Mouse (Mus musculus): ENCODE measurements around the gene Stat5b.

Stat5b gene

DNA sequence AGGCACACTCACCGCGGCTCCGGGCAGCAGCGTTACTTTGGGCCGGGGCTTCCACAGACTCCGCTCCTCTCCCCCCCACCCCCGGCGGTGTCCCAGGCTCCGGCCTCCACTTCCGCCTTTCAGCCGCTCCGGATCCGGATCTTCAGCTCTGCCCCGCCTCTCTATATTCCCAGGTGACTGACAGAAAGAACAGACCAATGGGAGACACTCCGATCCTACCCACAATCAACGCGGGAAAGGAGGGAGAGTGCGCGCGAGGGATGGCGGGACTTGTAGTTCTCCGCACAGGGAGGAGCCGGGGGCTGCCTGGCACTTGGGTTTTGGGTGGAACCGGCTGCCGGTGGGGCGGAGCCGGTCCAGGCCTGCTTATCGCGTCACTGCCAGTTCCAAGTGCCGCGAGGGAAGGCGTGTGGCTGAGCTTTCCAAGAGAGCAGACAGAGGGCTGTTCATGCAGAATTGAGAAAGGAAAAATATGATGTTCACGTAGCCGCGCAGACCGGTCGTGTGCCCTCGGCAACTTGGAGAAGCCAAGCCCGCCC lies 112.4 kb downstream of the Stat5b start, which contains the start of gene Rab5c:
Gene Rab5c, minus strand, starts transcription at position 150 of the 539 bp plus-strand sequence.
- peak; percentile 99 for DNase-seq (ENCODE audit: extremely low spot score)

GRCm38 (mm10) chr11:100737105-100737733 lies 113.3 kb downstream of the Stat5b start:
- no peak for DNase-seq (ENCODE audit: extremely low spot score)

- no peak for DNase-seq (ENCODE audit: extremely low spot score)
Observed at GRCm38 (mm10) chr11:100736746-100737080, 113.8 kb downstream of the Stat5b start.

DNA sequence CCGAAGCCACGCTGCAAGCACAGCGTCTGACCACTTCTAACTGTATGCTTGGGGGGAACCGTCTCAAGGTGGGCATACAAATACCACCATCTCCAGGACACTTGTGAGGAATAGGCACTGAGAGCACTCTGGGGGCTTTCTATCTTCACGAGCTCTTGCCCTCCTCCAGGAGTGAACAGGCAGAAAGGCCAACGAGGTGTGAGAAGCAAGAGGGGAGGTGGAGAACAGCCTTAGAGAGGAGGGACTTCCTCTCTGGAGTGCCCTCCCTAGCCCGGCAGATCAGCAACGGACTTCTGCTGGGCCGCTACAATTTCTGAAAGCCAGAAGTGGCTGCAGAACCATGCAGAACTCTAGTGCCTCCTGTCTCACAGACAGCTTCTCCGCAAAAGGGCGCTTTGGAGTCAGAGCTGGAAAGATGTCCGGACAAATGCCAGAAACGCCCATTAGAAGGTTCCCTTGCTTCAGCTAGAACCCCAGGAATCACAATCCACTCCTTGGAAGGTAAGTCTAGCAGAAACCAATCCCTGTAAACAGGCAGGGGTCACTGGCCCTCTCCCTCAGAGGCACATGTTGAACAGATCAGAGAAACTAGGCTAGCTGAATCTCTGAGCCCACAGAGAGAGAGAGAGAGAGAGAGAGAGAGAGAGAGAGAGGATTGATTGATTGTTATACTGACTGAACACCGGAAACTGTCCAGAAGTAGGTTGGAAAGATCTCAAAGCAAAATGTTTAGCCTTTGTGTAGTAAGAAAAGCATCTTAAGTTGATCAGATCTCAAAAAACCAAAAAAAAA lies 114.4 kb downstream of the Stat5b start:
- no peak for DNase-seq (ENCODE audit: extremely low spot score)

- DNase-seq (ENCODE audit: extremely low spot score): no peak
Observed at GRCm38 (mm10) chr11:100735134-100735865, 115.2 kb downstream of the Stat5b start.

All from embryo, embryonic 9.5 days (tissue).